Mouse (Mus musculus) cortical plate, adult 2 months (tissue): ENCODE results near the gene Olfr766-ps1.

Experiments
- CTCF ChIP-seq: fragments of 200-500 bp; IDR thresholded peaks from 2 replicates; pipeline ENCODE4 v1.5.1; 2011; ENCODE audit warnings: mild to moderate bottlenecking, control low read depth, low read length; ENCODE audit not compliant: insufficient read depth; ENCODE audit errors: extremely low read depth
- POLR2A ChIP-seq: fragments of 200-500 bp; IDR thresholded peaks from 2 replicates; pipeline ENCODE4 v1.6.1; 2011; ENCODE audit warnings: mild to moderate bottlenecking, low read length, control low read depth; ENCODE audit not compliant: insufficient read depth; ENCODE audit errors: extremely low read depth

DNA sequence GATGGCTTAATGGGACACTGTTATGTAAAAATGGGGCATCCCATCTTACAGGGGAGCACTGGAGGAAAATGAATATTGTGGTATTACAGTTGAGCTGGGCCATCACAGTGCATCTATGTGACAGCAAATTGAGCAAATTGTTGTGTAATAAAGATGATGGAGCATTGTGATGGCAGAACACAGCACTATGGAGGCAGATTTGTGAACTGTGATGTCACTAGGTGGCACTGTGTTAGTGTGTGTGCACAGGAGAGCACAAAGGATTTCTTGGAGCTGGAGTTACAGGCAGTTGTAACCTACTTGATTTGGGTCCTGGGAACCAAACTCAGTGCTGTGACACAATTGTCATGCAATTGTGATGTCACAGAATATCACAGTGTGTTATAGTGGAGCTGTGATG lies 45.5 kb downstream of the Olfr766-ps1 start:
- TF ChIP-seq CTCF (no peak), POLR2A (no peak)
